Mouse (Mus musculus): ENCODE measurements around the gene Rnf20. TPM values are rescaled to one million over a fixed set of nuclear protein-coding genes. Genes with fewer than 3 reads are reported as not detected.

Rnf20 gene
- polyA plus RNA-seq, 1 experiment = 25.5 TPM

GRCm38 (mm10) chr4:49676790-49677189, 45.0 kb downstream of the Rnf20 start:
- Histone ChIP-seq H3K36me3 (ENCODE audit: control insufficient read depth, insufficient read depth) (no peaks in the 10 kb centered on the region), H3K79me2 (ENCODE audit: control insufficient read depth, insufficient read depth) (no peaks in the 10 kb centered on the region), H3K4me3 (no peak overlapping the region), H3K4me2 (ENCODE audit: low read depth) (no peak overlapping the region), H3K27me3 (ENCODE audit: control insufficient read depth, insufficient read depth, insufficient read length) (no peaks in the 10 kb centered on the region), H3ac (ENCODE audit: control insufficient read depth, insufficient read length) (no peak overlapping the region)
- no peak for TF ChIP-seq MAX (IDR thresholded peaks at IDR 0.05; ENCODE audit: low read depth)
- TF ChIP-seq REST (IDR thresholded peaks at IDR 0.05; ENCODE audit: insufficient read depth, insufficient read length) = no peak
- TF ChIP-seq MYOD1 (IDR thresholded peaks at IDR 0.05; ENCODE audit: control insufficient read depth in 1 of 3, insufficient read length in 2 of 3, low read depth in 2 of 3) = no peak

GRCm38 (mm10) chr4:49680171-49680875, 48.5 kb downstream of the Rnf20 start:
- no peak overlapping the region for H3K4me2 ChIP-seq (ENCODE audit: low read depth)
- TF ChIP-seq USF1 (IDR thresholded peaks at IDR 0.05; ENCODE audit: low read depth) (no peak), MAX (IDR thresholded peaks at IDR 0.05; ENCODE audit: low read depth) (no peak), SRF (IDR thresholded peaks at IDR 0.05; ENCODE audit: control insufficient read depth, insufficient read length, low read depth) (no peak), MYOD1 (IDR thresholded peaks at IDR 0.05; ENCODE audit: control insufficient read depth in 1 of 3, insufficient read length in 2 of 3, low read depth in 2 of 3) (no peak), REST (IDR thresholded peaks at IDR 0.05; ENCODE audit: insufficient read depth, insufficient read length) (no peak), POLR2AphosphoS2 (IDR thresholded peaks at IDR 0.05; ENCODE audit: insufficient read length, low read depth) (no peak), TCF12 (IDR thresholded peaks at IDR 0.05; ENCODE audit: insufficient read depth, poor library complexity, severe bottlenecking) (no peak)
- H3K79me2 ChIP-seq (ENCODE audit: control insufficient read depth, insufficient read depth) = no peaks in the 10 kb centered on the region
- no peaks in the 10 kb centered on the region for H3K36me3 ChIP-seq (ENCODE audit: control insufficient read depth, insufficient read depth)
- H3ac ChIP-seq (ENCODE audit: control insufficient read depth, insufficient read length) = no peak overlapping the region
- H3K4me3 ChIP-seq = no peak overlapping the region
- no peaks in the 10 kb centered on the region for H3K27me3 ChIP-seq (ENCODE audit: control insufficient read depth, insufficient read depth, insufficient read length)

- Histone ChIP-seq H3K4me2 (ENCODE audit: low read depth) (peak within 1 kb of the TSS; percentile 69), H3K36me3 (ENCODE audit: control insufficient read depth, insufficient read depth) (no peaks in the 10 kb centered on the region), H3K4me3 (no peak within 1 kb of the TSS), H3ac (ENCODE audit: control insufficient read depth, insufficient read length) (no peak within 1 kb of the TSS), H3K27me3 (ENCODE audit: control insufficient read depth, insufficient read depth, insufficient read length) (no peaks in the 10 kb centered on the region), H3K79me2 (ENCODE audit: control insufficient read depth, insufficient read depth) (no peaks in the 10 kb centered on the region)
- no peak for TF ChIP-seq REST (IDR thresholded peaks at IDR 0.05; ENCODE audit: insufficient read depth, insufficient read length)
- TF ChIP-seq TCF12 (IDR thresholded peaks at IDR 0.05; ENCODE audit: insufficient read depth, poor library complexity, severe bottlenecking) = no peak
- no peak for TF ChIP-seq SRF (IDR thresholded peaks at IDR 0.05; ENCODE audit: control insufficient read depth, insufficient read length, low read depth)
- TF ChIP-seq USF1 (IDR thresholded peaks at IDR 0.05; ENCODE audit: low read depth) = no peak
- TF ChIP-seq POLR2A (IDR thresholded peaks at IDR 0.05; ENCODE audit: insufficient read length, low read depth) = no peak
- no peak for TF ChIP-seq CEBPB (IDR thresholded peaks at IDR 0.05; ENCODE audit: insufficient read depth, poor library complexity, severe bottlenecking)
- TF ChIP-seq MAX (IDR thresholded peaks at IDR 0.05; ENCODE audit: low read depth) = no peak
Observed at GRCm38 (mm10) chr4:49681812-49682211, 50.0 kb downstream of the Rnf20 start, which contains the start of gene Ppp3r2. Gene Ppp3r2 (minus strand): TSS chr4:49682024.

GRCm38 (mm10) chr4:49688594-49689288, 56.9 kb downstream of the Rnf20 start:
- TF ChIP-seq POLR2AphosphoS2 (IDR thresholded peaks at IDR 0.05; ENCODE audit: insufficient read length, low read depth) = no peak
- TF ChIP-seq MYOG (IDR thresholded peaks at IDR 0.05; ENCODE audit: control insufficient read depth in 1 of 3, insufficient read depth in 1 of 3, insufficient read length in 2 of 3, low read depth in 2 of 3) = no peak
- no peak for TF ChIP-seq MAX (IDR thresholded peaks at IDR 0.05; ENCODE audit: low read depth)
- TF ChIP-seq USF1 (IDR thresholded peaks at IDR 0.05; ENCODE audit: low read depth) = no peak
- TF ChIP-seq MYOD1 (IDR thresholded peaks at IDR 0.05; ENCODE audit: control insufficient read depth in 1 of 3, insufficient read length in 2 of 3, low read depth in 2 of 3) = no peak
- Histone ChIP-seq H3K4me3 (no peak overlapping the region), H3K4me2 (ENCODE audit: low read depth) (no peak overlapping the region), H3K79me2 (ENCODE audit: control insufficient read depth, insufficient read depth) (no peaks in the 10 kb centered on the region), H3K27me3 (ENCODE audit: control insufficient read depth, insufficient read depth, insufficient read length) (peaks cover 8% of the 10 kb centered on the region), H3ac (ENCODE audit: control insufficient read depth, insufficient read length) (no peak overlapping the region), H3K36me3 (ENCODE audit: control insufficient read depth, insufficient read depth) (no peaks in the 10 kb centered on the region)

GRCm38 (mm10) chr4:49691405-49692194, 59.8 kb downstream of the Rnf20 start:
- Histone ChIP-seq H3K79me2 (ENCODE audit: control insufficient read depth, insufficient read depth) (no peaks in the 10 kb centered on the region), H3K27me3 (ENCODE audit: control insufficient read depth, insufficient read depth, insufficient read length) (peaks cover 8% of the 10 kb centered on the region), H3ac (ENCODE audit: control insufficient read depth, insufficient read length) (no peak overlapping the region), H3K4me3 (no peak overlapping the region), H3K36me3 (ENCODE audit: control insufficient read depth, insufficient read depth) (no peaks in the 10 kb centered on the region), H3K4me2 (ENCODE audit: low read depth) (no peak overlapping the region)
- TF ChIP-seq POLR2AphosphoS2 (IDR thresholded peaks at IDR 0.05; ENCODE audit: insufficient read length, low read depth) (no peak), E2F4 (IDR thresholded peaks at IDR 0.05; ENCODE audit: insufficient read depth) (no peak), REST (IDR thresholded peaks at IDR 0.05; ENCODE audit: insufficient read depth, insufficient read length) (no peak), TCF3 (IDR thresholded peaks at IDR 0.05; ENCODE audit: insufficient read length, low read depth) (no peak), USF1 (IDR thresholded peaks at IDR 0.05; ENCODE audit: low read depth) (no peak), TCF12 (IDR thresholded peaks at IDR 0.05; ENCODE audit: insufficient read depth, poor library complexity, severe bottlenecking) (no peak), CEBPB (IDR thresholded peaks at IDR 0.05; ENCODE audit: insufficient read depth, poor library complexity, severe bottlenecking) (no peak), SRF (IDR thresholded peaks at IDR 0.05; ENCODE audit: control insufficient read depth, insufficient read length, low read depth) (no peak), POLR2A (IDR thresholded peaks at IDR 0.05; ENCODE audit: insufficient read length, low read depth) (no peak), MYOD1 (IDR thresholded peaks at IDR 0.05; ENCODE audit: control insufficient read depth in 1 of 3, insufficient read length in 2 of 3, low read depth in 2 of 3) (no peak), MAX (IDR thresholded peaks at IDR 0.05; ENCODE audit: low read depth) (no peak), MYOG (IDR thresholded peaks at IDR 0.05; ENCODE audit: control insufficient read depth in 1 of 3, insufficient read depth in 1 of 3, insufficient read length in 2 of 3, low read depth in 2 of 3) (no peak)
